Mouse (Mus musculus): ENCODE results near the gene Crybg3. TPM values are rescaled to one million over a fixed set of nuclear protein-coding genes. Genes with fewer than 3 reads are reported as not detected.
A peak's percentile ranks its signal among the peaks of the same experiment; 100 is the strongest.
"Not testable (repeated sequence)": the region's sequence is repeated elsewhere in the genome, so short reads cannot be mapped to it uniquely, and the experiment has no call there.

Crybg3 gene
- polyA plus RNA-seq, 1 experiment from 2014 or later = 5.0 TPM

GRCm38 (mm10) chr16:59487239-59487638 lies 113.5 kb downstream of the Crybg3 start:
- Histone ChIP-seq H3K4me1 (ENCODE audit: control insufficient read depth, insufficient read depth, low read length) (no peaks in the 10 kb centered on the region), H3K27me3 (replicated peaks; ENCODE audit: control insufficient read depth, insufficient read depth, low read length) (no peaks in the 10 kb centered on the region), H3K9me3 (ENCODE audit: control insufficient read depth, low read length) (no peaks in the 10 kb centered on the region), H3K4me2 (ENCODE audit: low read depth, low read length) (no peak overlapping the region), H3K4me3 (ENCODE audit: low read length) (no peak overlapping the region), H3K36me3 (ENCODE audit: control insufficient read depth, insufficient read depth, low read length) (0 out of 2 replicates have a peak, but pooled peaks cover 9% of the 10 kb centered on the region), H3K27ac (ENCODE audit: low read length) (no peak overlapping the region), H3K9ac (ENCODE audit: low read depth, low read length) (no peak overlapping the region)
- 81% methylated on average over 7 of the region's 7 CpGs for WGBS
- ATAC-seq = peak; percentile 68; the same call in 1 of the 2 replicates

GRCm38 (mm10) chr16:59477955-59478354 lies 122.8 kb downstream of the Crybg3 start:
- 0 out of 2 replicates have a peak, but pooled peaks cover 3% of the 10 kb centered on the region for H3K36me3 ChIP-seq (ENCODE audit: control insufficient read depth, insufficient read depth, low read length)
- H3K9ac ChIP-seq (ENCODE audit: low read depth, low read length) = no peak overlapping the region
- peaks cover 3% of the 10 kb centered on the region; the same call in 1 of the 2 replicates for H3K4me1 ChIP-seq (ENCODE audit: control insufficient read depth, insufficient read depth, low read length)
- 87% methylated on average over 3 of the region's 3 CpGs for WGBS
- no peak overlapping the region for H3K27ac ChIP-seq (ENCODE audit: low read length)
- no peaks in the 10 kb centered on the region for H3K9me3 ChIP-seq (ENCODE audit: control insufficient read depth, low read length)
- no peak overlapping the region for H3K4me3 ChIP-seq (ENCODE audit: low read length)
- H3K4me2 ChIP-seq (ENCODE audit: low read depth, low read length) = no peak overlapping the region
- no peaks in the 10 kb centered on the region for H3K27me3 ChIP-seq (replicated peaks; ENCODE audit: control insufficient read depth, insufficient read depth, low read length)
- ATAC-seq = no peak

- Histone ChIP-seq H3K4me1 (ENCODE audit: control insufficient read depth, insufficient read depth, low read length) (peaks cover 8% of the 10 kb centered on the region; the same call in 1 of the 2 replicates), H3K27me3 (replicated peaks; ENCODE audit: control insufficient read depth, insufficient read depth, low read length) (no peaks in the 10 kb centered on the region), H3K36me3 (ENCODE audit: control insufficient read depth, insufficient read depth, low read length) (no peaks in the 10 kb centered on the region), H3K4me3 (ENCODE audit: low read length) (no peak overlapping the region), H3K4me2 (ENCODE audit: low read depth, low read length) (no peak overlapping the region), H3K9ac (ENCODE audit: low read depth, low read length) (no peak overlapping the region), H3K9me3 (ENCODE audit: control insufficient read depth, low read length) (no peaks in the 10 kb centered on the region), H3K27ac (ENCODE audit: low read length) (no peak overlapping the region)
- ATAC-seq = no peak
- WGBS = 19% methylated on average over 1 of the region's 1 CpGs
These were observed 126.0 kb downstream of the Crybg3 start for GRCm38 (mm10) chr16:59474788-59475187.

GRCm38 (mm10) chr16:59472546-59472945 lies 128.2 kb downstream of the Crybg3 start:
- no peak for ATAC-seq
- Histone ChIP-seq H3K9ac (ENCODE audit: low read depth, low read length) (no peak overlapping the region; the same call in 1 of the 2 replicates), H3K4me1 (ENCODE audit: control insufficient read depth, insufficient read depth, low read length) (peaks cover 8% of the 10 kb centered on the region; the same call in 1 of the 2 replicates), H3K9me3 (ENCODE audit: control insufficient read depth, low read length) (no peaks in the 10 kb centered on the region), H3K4me2 (ENCODE audit: low read depth, low read length) (peak overlapping the region; percentile 60), H3K4me3 (ENCODE audit: low read length) (peak overlapping the region; percentile 79), H3K36me3 (ENCODE audit: control insufficient read depth, insufficient read depth, low read length) (no peaks in the 10 kb centered on the region), H3K27ac (ENCODE audit: low read length) (no peak overlapping the region), H3K27me3 (replicated peaks; ENCODE audit: control insufficient read depth, insufficient read depth, low read length) (no peaks in the 10 kb centered on the region)
- 48% methylated on average over 6 of the region's 6 CpGs for WGBS

GRCm38 (mm10) chr16:59471637-59472278 lies 129.0 kb downstream of the Crybg3 start, which contains the start of gene Riox2:
Gene Riox2, plus strand, starts transcription at chr16:59471775.
- peak; percentile 97 for ATAC-seq
- Histone ChIP-seq H3K9me3 (ENCODE audit: control insufficient read depth, low read length) (no peaks in the 10 kb centered on the region), H3K4me1 (ENCODE audit: control insufficient read depth, insufficient read depth, low read length) (peaks cover 8% of the 10 kb centered on the region; the same call in 1 of the 2 replicates), H3K27ac (ENCODE audit: low read length) (peak within 1 kb of the TSS; percentile 59), H3K4me2 (ENCODE audit: low read depth, low read length) (peak within 1 kb of the TSS; percentile 60), H3K4me3 (ENCODE audit: low read length) (peak within 1 kb of the TSS; percentile 79), H3K36me3 (ENCODE audit: control insufficient read depth, insufficient read depth, low read length) (no peaks in the 10 kb centered on the region), H3K9ac (ENCODE audit: low read depth, low read length) (peak within 1 kb of the TSS; percentile 79), H3K27me3 (replicated peaks; ENCODE audit: control insufficient read depth, insufficient read depth, low read length) (no peaks in the 10 kb centered on the region)
- 2% methylated on average over 56 of the region's 56 CpGs for WGBS

GRCm38 (mm10) chr16:59469846-59470245 lies 130.9 kb downstream of the Crybg3 start:
- Histone ChIP-seq H3K9me3 (ENCODE audit: control insufficient read depth, low read length) (no peaks in the 10 kb centered on the region), H3K4me3 (ENCODE audit: low read length) (no peak overlapping the region), H3K36me3 (ENCODE audit: control insufficient read depth, insufficient read depth, low read length) (no peaks in the 10 kb centered on the region), H3K4me1 (ENCODE audit: control insufficient read depth, insufficient read depth, low read length) (peaks cover 8% of the 10 kb centered on the region; the same call in 1 of the 2 replicates), H3K27ac (ENCODE audit: low read length) (no peak overlapping the region), H3K9ac (ENCODE audit: low read depth, low read length) (no peak overlapping the region), H3K27me3 (replicated peaks; ENCODE audit: control insufficient read depth, insufficient read depth, low read length) (no peaks in the 10 kb centered on the region), H3K4me2 (ENCODE audit: low read depth, low read length) (no peak overlapping the region)
- no peak for ATAC-seq
- WGBS = 79% methylated on average over 1 of the region's 1 CpGs

- no peaks in the 10 kb centered on the region for H3K27me3 ChIP-seq (replicated peaks; ENCODE audit: control insufficient read depth, insufficient read depth, low read length)
- 78% methylated on average over 6 of the region's 6 CpGs for WGBS
- H3K9me3 ChIP-seq (ENCODE audit: control insufficient read depth, low read length) = no peaks in the 10 kb centered on the region
- H3K36me3 ChIP-seq (ENCODE audit: control insufficient read depth, insufficient read depth, low read length) = no peaks in the 10 kb centered on the region
- no peak for ATAC-seq
- no peak overlapping the region for H3K4me3 ChIP-seq (ENCODE audit: low read length)
- H3K4me1 ChIP-seq (ENCODE audit: control insufficient read depth, insufficient read depth, low read length) = no peaks in the 10 kb centered on the region
- no peak overlapping the region for H3K9ac ChIP-seq (ENCODE audit: low read depth, low read length)
- H3K27ac ChIP-seq (ENCODE audit: low read length) = no peak overlapping the region
- H3K4me2 ChIP-seq (ENCODE audit: low read depth, low read length) = no peak overlapping the region
These were observed 136.8 kb downstream of the Crybg3 start for GRCm38 (mm10) chr16:59463973-59464372.

- Histone ChIP-seq H3K27me3 (replicated peaks; ENCODE audit: control insufficient read depth, insufficient read depth, low read length) (no peaks in the 10 kb centered on the region), H3K4me2 (ENCODE audit: low read depth, low read length) (no peak overlapping the region), H3K4me3 (ENCODE audit: low read length) (no peak overlapping the region), H3K4me1 (ENCODE audit: control insufficient read depth, insufficient read depth, low read length) (no peaks in the 10 kb centered on the region), H3K27ac (ENCODE audit: low read length) (no peak overlapping the region), H3K36me3 (ENCODE audit: control insufficient read depth, insufficient read depth, low read length) (no peaks in the 10 kb centered on the region), H3K9ac (ENCODE audit: low read depth, low read length) (no peak overlapping the region), H3K9me3 (ENCODE audit: control insufficient read depth, low read length) (no peaks in the 10 kb centered on the region)
- no peak for ATAC-seq
- 71% methylated on average over 4 of the region's 4 CpGs for WGBS
These were observed 137.2 kb downstream of the Crybg3 start for GRCm38 (mm10) chr16:59463567-59463966.

GRCm38 (mm10) chr16:59459259-59459861 lies 141.4 kb downstream of the Crybg3 start:
- ATAC-seq; H3K4me1 ChIP-seq (ENCODE audit: control insufficient read depth, insufficient read depth, low read length); H3K4me2 ChIP-seq (ENCODE audit: low read depth, low read length); H3K4me3 ChIP-seq (ENCODE audit: low read length); H3K9ac ChIP-seq (ENCODE audit: low read depth, low read length); H3K27ac ChIP-seq (ENCODE audit: low read length); H3K9me3 ChIP-seq (ENCODE audit: control insufficient read depth, low read length); H3K36me3 ChIP-seq (ENCODE audit: control insufficient read depth, insufficient read depth, low read length); H3K27me3 ChIP-seq (replicated peaks; ENCODE audit: control insufficient read depth, insufficient read depth, low read length): not testable (repeated sequence)
- WGBS = 61% methylated on average over 3 of the region's 5 CpGs
